Mouse (Mus musculus): ENCODE results near the gene Slc16a13.

DNA sequence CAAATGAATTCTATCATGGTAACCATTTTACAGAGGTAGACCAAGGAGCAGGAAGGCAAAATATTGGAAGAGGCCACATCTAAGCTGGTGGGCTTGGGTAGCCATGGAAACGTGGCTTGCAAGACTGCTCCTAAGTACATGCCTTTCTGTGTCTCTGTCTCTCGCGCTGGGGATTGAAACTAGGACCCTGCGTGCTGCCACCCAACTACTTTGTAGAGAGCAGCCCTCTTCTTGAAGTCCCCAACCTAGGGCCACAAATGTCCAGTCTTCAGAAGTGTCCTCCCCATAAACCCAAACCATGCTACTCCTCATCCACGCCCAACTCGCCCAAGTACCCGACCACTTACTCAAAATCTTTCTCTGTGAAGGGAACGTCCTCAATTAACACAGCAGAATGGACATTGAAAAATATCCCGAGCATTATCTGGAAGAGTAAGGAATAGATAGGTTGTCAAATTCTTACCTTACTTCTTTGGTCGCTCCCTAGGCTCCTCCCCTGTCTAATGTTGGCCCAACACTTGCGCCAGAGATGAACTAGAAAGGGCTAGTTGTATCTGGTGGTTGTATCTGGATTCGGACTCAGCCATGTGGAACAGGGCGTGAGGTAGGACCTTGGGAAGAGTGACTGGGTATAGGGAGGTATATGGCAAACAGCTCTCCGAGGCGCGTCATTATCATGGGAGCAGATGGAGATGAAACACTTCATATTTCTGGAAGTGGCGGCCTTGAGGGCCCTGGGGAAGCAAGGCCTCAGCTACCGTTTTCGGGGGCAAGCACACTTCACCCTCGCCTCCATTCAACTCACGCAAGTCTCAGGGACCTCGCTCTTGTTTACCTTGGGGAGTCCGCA is 18.0 kb upstream of the Slc16a13 start:
- TF ChIP-seq CTCF (IDR thresholded peaks at IDR 0.05; ENCODE audit: borderline replicate concordance, insufficient read depth, low read length) (no peak), POLR2A (IDR thresholded peaks at IDR 0.05; ENCODE audit: low read depth, low read length) (0 out of 2 replicates have a peak, but pooled peaks have one; percentile 36)

All from embryonic fibroblast, embryonic 13.5 days (primary cell).